Mouse (Mus musculus): Measurements from ENCODE around the gene Prps1. TPM values are rescaled to one million over a fixed set of nuclear protein-coding genes. Genes with fewer than 3 reads are reported as not detected.
"Not testable (repeated sequence)": the region's sequence is repeated elsewhere in the genome, so short reads cannot be mapped to it uniquely, and the experiment has no call there.

The Prps1 gene
- 71.9 and 72.7 TPM in 2 replicates for polyA plus RNA-seq (2015; fragmentation: Nextera tagmentation; extraction: Ambion mirVana)

GRCm38 (mm10) chrX:140456279-140456731 is at the start of gene Prps1:
Gene Prps1, plus strand, starts transcription at chrX:140456613.
- DNase-seq (ENCODE audit: low spot score): peak; percentile 93

GRCm38 (mm10) chrX:140407593-140407992 is 48.8 kb upstream of the Prps1 start:
- DNase-seq (ENCODE audit: low spot score): no peak

DNA sequence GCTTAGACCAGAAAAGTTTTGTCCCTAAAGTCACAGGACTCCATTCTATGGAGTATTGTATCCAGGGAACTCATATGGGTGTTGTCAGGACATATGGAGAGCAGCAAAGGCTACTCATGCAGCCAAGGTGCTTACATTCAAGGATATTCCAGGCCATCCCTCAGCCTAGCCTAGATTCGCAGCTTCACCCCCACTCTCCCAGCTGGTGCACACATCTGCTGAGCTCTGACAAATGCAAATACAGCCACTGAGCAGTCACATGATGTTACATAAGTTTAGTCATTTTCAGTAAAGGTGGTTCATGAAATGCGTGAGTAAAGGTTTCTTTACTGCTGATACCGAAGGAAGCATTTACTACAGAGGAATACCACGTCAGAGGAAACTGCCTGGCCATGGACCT is 37.9 kb upstream of the Prps1 start:
- no peak for DNase-seq (ENCODE audit: low spot score)

- DNase-seq (ENCODE audit: low spot score): no peak
Measured at GRCm38 (mm10) chrX:140427124-140427523, 29.3 kb upstream of the Prps1 start.

GRCm38 (mm10) chrX:140428252-140428651 is 28.2 kb upstream of the Prps1 start:
- DNase-seq (ENCODE audit: low spot score): peak; percentile 15

DNA sequence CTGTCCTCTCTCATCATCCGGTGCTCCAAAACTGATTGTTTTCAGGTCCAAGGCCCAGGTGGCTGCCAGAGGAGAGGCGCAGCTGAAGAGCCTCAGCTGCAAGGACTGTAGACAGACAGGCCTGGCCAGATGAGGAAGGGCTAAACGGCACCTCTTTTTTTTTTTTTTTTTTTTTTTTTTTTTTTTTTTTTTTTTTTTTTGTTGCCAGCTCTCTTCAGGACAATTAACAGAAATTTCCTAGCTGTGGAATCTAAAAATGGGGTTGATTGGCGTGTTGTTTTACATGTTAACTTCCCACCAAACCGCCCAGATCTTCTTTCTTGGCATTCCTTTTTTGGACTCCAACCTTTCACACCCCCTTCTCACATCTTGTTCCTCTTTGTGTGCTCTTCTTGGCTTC is 26.4 kb upstream of the Prps1 start:
- DNase-seq (ENCODE audit: low spot score): no peak

DNA sequence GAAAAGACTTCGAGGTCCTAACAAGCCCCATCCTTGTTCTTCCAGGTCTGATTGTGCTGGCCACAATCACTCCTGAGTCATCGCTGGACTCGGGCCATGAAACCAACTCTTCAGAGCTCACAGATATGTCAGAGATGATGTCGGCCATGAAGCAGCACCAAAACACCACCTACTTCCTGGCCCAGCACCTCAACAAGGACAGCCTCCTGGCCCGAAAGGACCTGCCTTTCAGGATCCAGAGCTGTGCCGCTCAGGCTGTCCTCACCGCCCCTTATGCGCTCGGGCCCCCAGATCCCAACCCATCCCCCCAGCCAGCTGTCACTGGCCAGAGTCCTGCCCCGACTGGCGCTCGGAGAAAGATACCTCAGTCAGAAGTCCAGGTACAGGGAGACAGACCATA is 25.9 kb upstream of the Prps1 start:
- DNase-seq (ENCODE audit: low spot score): no peak

DNA sequence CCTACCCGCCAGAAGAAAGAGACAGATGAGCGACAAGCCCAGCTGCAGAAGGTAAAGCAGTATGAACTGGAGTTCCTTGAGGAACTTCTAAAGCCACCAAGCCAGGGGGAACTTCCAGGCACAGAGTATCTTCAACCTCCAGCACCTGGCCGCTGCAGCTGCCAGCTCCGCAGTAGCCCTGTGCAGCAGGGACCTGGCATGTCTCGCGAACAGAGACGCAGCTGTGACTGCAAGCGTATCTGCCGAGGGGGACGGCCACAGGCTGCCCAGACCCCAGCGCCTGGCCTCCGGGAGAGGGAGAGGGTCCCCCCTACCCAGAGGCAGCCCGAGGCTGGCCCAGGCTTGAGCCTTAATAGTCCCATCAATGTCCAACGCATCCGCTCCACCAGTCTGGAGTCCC is 24.4 kb upstream of the Prps1 start:
- no peak for DNase-seq (ENCODE audit: low spot score)

DNA sequence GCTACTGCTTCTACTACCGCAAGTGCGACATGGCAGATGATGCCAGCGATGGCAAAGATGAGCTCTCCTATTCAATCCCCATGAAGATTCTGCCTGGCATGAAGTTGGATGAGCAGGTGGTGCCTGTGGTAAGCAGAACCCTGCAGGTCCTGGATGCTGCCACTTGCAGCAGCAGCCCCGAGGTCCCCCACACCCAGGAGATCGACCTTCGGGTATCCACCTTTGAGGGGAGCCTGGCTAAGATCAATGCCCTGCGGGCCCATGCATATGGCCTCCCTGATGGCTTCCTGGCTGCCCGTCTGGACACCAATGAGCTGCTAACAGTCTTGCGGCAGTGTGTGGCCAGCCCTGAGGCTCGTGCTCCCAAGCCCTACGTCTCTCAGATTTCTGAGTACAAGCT is 23.6 kb upstream of the Prps1 start:
- no peak for DNase-seq (ENCODE audit: low spot score)

DNA sequence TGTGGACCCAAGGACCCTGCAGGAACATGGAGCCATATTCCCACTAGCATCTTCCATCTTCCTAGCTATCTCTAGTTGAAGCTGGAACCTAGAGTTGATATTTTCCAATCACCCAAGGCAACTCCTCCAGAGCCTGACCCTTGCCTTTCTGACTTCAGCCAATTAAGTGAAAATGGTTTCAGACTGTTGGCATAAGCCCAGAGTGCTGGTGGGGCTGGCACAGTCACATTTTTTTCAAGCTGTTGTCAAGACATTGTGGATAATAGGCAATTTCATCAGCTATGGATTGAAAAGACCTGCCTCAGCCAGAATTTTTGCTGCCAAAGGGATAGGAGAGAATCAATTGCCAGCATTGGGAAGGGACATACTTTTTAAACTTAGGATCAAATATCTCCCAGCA is 18.5 kb upstream of the Prps1 start:
- DNase-seq (ENCODE audit: low spot score): no peak

GRCm38 (mm10) chrX:140445551-140445950 is 10.9 kb upstream of the Prps1 start:
- no peak for DNase-seq (ENCODE audit: low spot score)

DNA sequence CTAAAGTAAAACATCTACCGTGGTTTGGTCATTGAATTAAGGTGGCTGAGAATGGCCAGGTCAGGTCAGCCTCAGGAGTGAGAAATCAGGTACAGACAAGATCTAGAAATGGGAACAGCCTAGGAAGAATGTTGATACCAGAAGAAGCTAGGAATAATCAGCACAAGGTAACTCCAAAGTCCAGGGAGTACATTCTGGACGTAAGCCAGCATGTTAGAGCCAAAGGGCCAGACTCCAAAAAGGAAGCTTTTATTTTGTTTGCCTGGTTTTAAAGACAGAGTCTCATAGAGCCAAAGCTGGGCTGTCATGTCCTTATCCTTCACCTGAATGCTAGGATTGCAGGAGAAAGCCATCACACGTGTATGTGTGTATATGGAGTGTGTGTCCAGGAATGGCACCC is 6.3 kb upstream of the Prps1 start:
- DNase-seq (ENCODE audit: low spot score): no peak

DNA sequence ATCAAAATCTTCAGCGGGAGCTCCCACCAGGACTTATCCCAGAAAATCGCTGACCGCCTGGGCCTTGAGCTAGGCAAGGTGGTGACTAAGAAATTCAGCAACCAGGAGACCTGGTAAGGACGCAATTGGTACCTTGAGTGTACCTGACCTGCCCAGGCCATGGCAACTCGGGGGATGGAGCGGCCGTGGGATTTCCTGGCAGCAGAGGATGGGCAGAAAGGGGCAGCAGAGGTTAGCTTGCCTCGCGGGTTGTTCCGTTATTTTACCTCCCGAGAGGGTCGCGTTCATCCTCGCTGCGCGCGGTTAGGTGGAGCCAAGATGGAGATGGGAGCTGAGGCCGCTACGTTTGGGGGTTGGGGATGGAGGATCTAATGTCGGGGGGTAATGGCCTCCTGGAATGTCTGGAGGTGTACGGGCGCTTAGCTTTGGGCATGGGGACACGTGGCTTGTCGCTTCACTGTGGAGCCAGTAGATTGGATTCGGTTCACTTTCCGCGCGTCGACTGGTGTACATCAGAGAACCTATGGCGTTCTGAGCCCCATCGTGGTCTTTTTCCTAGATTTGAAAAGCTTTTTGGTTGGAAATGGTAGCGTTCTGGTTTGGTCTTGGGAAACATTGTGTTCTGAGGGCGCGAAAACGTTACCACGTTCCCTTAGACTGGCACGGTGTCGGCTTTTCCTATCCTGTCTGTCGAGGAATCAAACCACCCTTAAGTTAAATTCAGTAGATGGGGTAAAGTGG is 508 bp downstream of the Prps1 start:
- peak; percentile 4 for DNase-seq (ENCODE audit: low spot score)

- peak; percentile 5 for DNase-seq (ENCODE audit: low spot score)
Measured at GRCm38 (mm10) chrX:140457502-140457901, 1.1 kb downstream of the Prps1 start.

- no peak for DNase-seq (ENCODE audit: low spot score)
Measured at GRCm38 (mm10) chrX:140478231-140478630, 21.8 kb downstream of the Prps1 start.

DNA sequence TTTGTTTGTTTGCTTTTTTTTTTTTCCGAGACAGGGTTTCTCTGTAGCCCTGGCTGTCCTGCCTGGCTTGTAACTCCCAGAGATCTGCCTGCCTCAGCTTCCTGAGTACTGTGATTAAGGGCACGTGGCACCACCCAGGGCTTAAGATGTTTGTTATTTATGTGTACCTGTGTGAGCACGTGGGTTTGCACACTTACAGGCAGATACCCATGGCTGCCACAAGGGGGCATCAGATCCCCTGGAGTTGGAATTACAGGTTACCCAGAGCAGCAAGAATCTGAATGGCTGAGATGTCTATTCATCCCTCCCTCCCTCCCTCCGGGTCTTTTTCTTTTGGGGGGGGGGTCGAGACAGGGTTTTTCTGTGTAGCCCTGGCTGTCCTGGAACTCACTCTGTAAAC is 22.8 kb downstream of the Prps1 start:
- DNase-seq (ENCODE audit: low spot score): peak; percentile 51

GRCm38 (mm10) chrX:140489174-140489573 is 32.8 kb downstream of the Prps1 start:
- DNase-seq (ENCODE audit: low spot score): no peak

DNA sequence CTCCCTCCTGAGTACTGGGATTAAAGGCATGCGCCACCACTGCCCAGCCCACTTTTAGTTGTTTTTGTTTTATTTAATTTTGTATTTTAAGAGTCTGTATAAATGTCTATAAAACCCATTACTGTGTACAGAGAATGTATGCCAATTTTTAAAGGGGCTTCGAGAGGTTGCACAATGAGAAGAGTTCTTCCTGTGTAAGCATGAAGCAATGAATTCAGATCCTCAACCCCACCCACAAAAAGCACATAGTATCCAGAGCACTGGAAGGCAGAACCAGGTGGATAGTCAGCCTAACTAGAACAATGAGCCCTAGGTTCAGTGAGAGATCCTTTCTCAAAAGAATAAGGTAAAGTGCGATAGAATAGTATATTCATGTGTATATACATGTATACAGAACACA is 33.8 kb downstream of the Prps1 start:
- DNase-seq (ENCODE audit: low spot score): no peak

GRCm38 (mm10) chrX:140491884-140492571 is 35.6 kb downstream of the Prps1 start:
- DNase-seq (ENCODE audit: low spot score): peak; percentile 47

DNA sequence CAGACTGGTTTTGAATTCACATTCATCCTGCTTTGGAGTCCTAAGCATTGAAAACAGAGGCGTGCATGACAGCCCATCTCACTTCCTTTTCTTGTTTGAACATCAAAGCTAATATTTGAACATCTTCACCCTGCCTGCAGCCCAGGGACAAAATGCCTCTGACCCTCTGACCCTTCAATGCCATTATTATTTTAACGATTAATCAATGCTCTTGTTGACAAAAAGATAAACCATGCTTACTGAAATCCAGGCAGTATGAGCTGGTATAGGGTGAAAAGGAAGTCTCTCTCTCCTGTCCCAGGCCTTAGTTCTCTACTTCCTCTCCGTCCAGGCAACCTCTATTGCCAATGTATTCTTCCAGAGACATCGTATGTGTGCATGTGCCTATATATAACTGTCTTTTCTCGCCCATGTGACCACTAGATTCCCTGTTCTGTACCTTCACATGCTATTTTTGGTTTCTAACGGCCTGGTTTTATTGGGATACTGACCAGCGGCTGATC is 37.2 kb downstream of the Prps1 start:
- no peak for DNase-seq (ENCODE audit: low spot score)

GRCm38 (mm10) chrX:140494170-140494569 is 37.8 kb downstream of the Prps1 start:
- no peak for DNase-seq (ENCODE audit: low spot score)

DNA sequence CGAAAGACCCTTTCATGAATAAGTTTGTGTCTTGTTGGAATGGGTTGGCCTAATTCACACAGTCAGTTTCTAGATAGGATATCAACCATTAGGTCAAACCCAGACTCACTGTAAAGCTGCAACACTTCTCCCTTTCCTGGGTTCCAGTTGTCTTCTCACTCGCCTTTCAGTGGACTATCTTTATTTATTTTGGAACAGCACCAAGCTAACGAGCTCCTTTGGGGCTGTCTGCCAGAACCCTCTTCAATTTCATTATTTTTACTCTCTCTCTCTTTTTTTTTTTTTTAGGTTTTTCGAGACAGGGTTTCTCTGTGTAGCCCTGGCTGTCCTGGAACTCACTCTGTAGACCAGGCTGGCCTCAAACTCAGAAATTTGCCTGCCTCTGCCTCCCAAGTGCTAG is 42.0 kb downstream of the Prps1 start:
- not testable (repeated sequence) for DNase-seq (ENCODE audit: low spot score)

DNA sequence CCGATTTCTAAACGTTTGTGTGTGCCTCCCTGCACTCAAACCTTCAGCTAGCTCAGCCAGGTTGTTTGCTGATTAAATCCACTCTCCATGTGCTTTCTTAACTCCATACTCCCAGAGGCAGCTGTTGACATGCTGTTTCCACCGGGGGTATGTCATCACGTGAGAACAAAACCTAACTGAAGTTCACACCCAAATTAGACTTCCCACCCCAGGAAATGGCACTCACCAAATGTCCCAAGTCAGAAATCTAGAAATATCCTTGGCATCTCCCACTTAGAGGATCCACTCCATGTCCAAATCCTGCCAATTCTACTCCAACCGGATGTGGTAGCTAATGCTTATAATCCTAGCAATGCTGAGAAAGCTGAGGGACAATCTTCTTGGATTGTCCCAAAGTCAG is 43.9 kb downstream of the Prps1 start:
- DNase-seq (ENCODE audit: low spot score): no peak

Measured in thymus, postnatal 0 days (tissue).